Mouse (Mus musculus) forebrain, embryonic 12.5 days (tissue): ENCODE results near the gene Tmem108. TPM values are rescaled to one million over a fixed set of nuclear protein-coding genes. Genes with fewer than 3 reads are reported as not detected.
"Not testable (repeated sequence)": the region's sequence is repeated elsewhere in the genome, so short reads cannot be mapped to it uniquely, and the experiment has no call there.

Experiments
- ATAC-seq: fragments of 200-750 bp; cut with Nextera tagmentation; 2 replicates; pipeline ENCODE4 v1.8.0; 2017; ENCODE audit warnings: moderate TSS enrichment; ENCODE audit not compliant: low FRiP score
- H3K27ac ChIP-seq: fragments of 300-500 bp; sonication (generic); 2 replicates; pipeline ENCODE4 v1.5.1; 2016; ENCODE audit warnings: mild to moderate bottlenecking
- H3K27me3 ChIP-seq: fragments of 300-500 bp; sonication (generic); 2 replicates; pipeline ENCODE4 v1.6.1; 2016; ENCODE audit warnings: mild to moderate bottlenecking
- H3K36me3 ChIP-seq: fragments of 300-500 bp; sonication (generic); replicated peaks from 2 replicates; pipeline ENCODE4 v1.6.1; 2016; ENCODE audit warnings: mild to moderate bottlenecking
- H3K4me1 ChIP-seq: fragments of 300-500 bp; sonication (generic); 2 replicates; pipeline ENCODE4 v1.6.1; 2016
- H3K4me2 ChIP-seq: fragments of 300-500 bp; sonication (generic); 2 replicates; pipeline ENCODE4 v1.6.1; 2016; ENCODE audit warnings: mild to moderate bottlenecking, moderate library complexity
- H3K4me3 ChIP-seq: fragments of 300-500 bp; sonication (generic); replicated peaks from 2 replicates; pipeline ENCODE4 v1.5.1; 2016; ENCODE audit warnings: mild to moderate bottlenecking
- H3K9ac ChIP-seq: fragments of 300-500 bp; sonication (generic); 2 replicates; pipeline ENCODE4 v1.6.1; 2016; ENCODE audit warnings: mild to moderate bottlenecking
- H3K9me3 ChIP-seq: fragments of 300-500 bp; sonication (generic); 2 replicates; pipeline ENCODE4 v1.6.1; 2016
- WGBS: fragments of 180-500 bp; shearing (Covaris S2); methylation state at CpG from one replicate; pipeline ENCODE4 v1.1.7; 2016; 5-methylcytosine and 5-hydroxymethylcytosine counted together
- polyA plus RNA-seq: library from polyadenylated mRNA; unstranded; fragments of >200 nt; fragmentation: Nextera tagmentation; extraction: Ambion mirVana; gene quantifications from 2 replicates; pipeline ENCODE4 v1.2.1, GENCODE M21; 2016

Gene Tmem108
- polyA plus RNA-seq, 1 experiment from 2014 or later, result 34.5 TPM

DNA sequence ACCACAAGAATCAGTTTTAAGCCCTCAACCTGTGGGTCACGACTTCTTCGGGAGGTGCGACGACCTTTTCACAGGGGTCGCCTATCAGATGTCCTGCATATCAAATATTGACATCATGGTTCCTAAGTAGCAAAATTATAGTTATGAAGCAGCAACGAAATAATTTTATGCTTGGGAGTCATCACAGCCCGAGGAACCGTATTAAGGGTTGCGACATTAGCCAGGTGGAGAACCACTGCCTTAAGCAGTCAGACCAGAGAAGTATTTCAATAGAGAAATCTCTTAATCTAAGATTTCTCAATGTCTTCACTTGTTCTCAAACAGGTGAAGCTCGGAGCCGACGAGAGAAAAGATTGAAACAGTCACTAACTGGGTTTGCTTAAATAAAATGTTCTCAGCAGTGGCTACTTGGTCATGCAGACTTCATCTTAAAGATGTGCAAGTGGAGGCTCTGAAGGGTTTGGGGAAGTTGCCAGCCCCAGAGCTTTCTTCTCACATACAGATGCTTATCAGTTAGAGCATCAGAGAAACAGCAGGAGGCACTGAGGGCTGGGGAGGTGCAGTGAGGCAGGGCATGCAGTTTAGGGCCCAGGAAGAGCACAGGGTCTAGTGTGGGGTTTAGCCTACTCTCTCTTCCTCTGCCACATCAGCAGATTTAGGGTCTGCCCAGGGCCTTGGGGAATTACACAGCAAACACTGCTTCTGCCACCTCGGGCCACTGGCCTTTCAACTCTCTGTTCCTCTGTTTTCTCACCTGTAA, 85.7 kb downstream of the Tmem108 start:
- no peak overlapping the region for H3K4me3 ChIP-seq
- H3K9ac ChIP-seq, result no peak overlapping the region
- WGBS, result 89% methylated on average over 13 of the region's 13 CpGs
- H3K27me3 ChIP-seq, result 0 out of 2 replicates have a peak, but pooled peaks cover 3% of the 10 kb centered on the region
- no peak overlapping the region for H3K4me2 ChIP-seq
- ATAC-seq, result no peak
- H3K9me3 ChIP-seq, result peaks cover 3% of the 10 kb centered on the region; the same call in 1 of the 2 replicates
- H3K4me1 ChIP-seq, result peaks cover 13% of the 10 kb centered on the region; the same call in 1 of the 2 replicates
- H3K36me3 ChIP-seq, result no peaks in the 10 kb centered on the region
- H3K27ac ChIP-seq, result no peak overlapping the region

DNA sequence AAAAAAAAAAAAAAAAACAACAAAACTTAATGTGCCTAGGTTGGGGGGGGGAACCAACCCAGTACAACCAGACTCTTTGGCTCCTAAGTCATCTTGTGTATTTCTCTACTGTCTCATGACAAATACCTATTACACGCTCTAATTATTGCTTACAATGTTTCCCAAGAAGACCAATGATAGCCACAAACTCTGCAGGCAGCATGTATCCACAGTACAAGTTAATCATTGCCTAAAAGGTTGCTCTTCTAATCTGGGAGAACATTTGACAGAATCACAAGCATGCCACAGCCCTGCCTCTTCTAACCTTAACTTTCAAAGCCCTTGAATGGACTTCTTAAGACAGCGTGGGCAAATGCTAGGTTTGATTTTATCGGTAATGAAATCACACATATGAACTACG, 88.8 kb downstream of the Tmem108 start:
- ATAC-seq, result no peak

GRCm38 (mm10) chr9:103670592-103671113, 91.0 kb downstream of the Tmem108 start:
- H3K27me3 ChIP-seq, H3K9me3 ChIP-seq, H3K4me2 ChIP-seq, H3K9ac ChIP-seq, H3K27ac ChIP-seq, ATAC-seq, H3K4me3 ChIP-seq, H3K36me3 ChIP-seq, H3K4me1 ChIP-seq: not testable (repeated sequence)
- 95% methylated on average over 8 of the region's 8 CpGs for WGBS

More for the DNA sequence above, 88.8 kb downstream of the Tmem108 start:
- Histone ChIP-seq H3K4me2 (no peak overlapping the region), H3K27ac (no peak overlapping the region), H3K36me3 (no peaks in the 10 kb centered on the region), H3K9me3 (peaks cover 3% of the 10 kb centered on the region; the same call in 1 of the 2 replicates), H3K4me1 (no peaks in the 10 kb centered on the region), H3K27me3 (0 out of 2 replicates have a peak, but pooled peaks cover 2% of the 10 kb centered on the region), H3K4me3 (no peak overlapping the region), H3K9ac (no peak overlapping the region)
- 93% methylated on average over 4 of the region's 4 CpGs for WGBS

- ATAC-seq, result no peak
- Histone ChIP-seq H3K27me3 (no peaks in the 10 kb centered on the region), H3K36me3 (no peaks in the 10 kb centered on the region), H3K9me3 (peaks cover 3% of the 10 kb centered on the region; the same call in 1 of the 2 replicates), H3K9ac (no peak overlapping the region), H3K4me2 (no peak overlapping the region), H3K27ac (no peak overlapping the region), H3K4me1 (peaks cover 6% of the 10 kb centered on the region; the same call in 1 of the 2 replicates), H3K4me3 (no peak overlapping the region)
- 86% methylated on average over 6 of the region's 6 CpGs for WGBS
Observed at GRCm38 (mm10) chr9:103668830-103669229, 92.8 kb downstream of the Tmem108 start.

GRCm38 (mm10) chr9:103665817-103666216, 95.8 kb downstream of the Tmem108 start:
- H3K4me2 ChIP-seq, result no peak overlapping the region
- H3K9ac ChIP-seq, result no peak overlapping the region
- no peaks in the 10 kb centered on the region for H3K9me3 ChIP-seq
- no peaks in the 10 kb centered on the region for H3K36me3 ChIP-seq
- ATAC-seq, result no peak
- no peak overlapping the region for H3K27ac ChIP-seq
- peaks cover 6% of the 10 kb centered on the region; the same call in 1 of the 2 replicates for H3K4me1 ChIP-seq
- H3K4me3 ChIP-seq, result no peak overlapping the region
- H3K27me3 ChIP-seq, result no peaks in the 10 kb centered on the region
- 89% methylated on average over 6 of the region's 6 CpGs for WGBS

- peak overlapping the region; percentile 15 for H3K27ac ChIP-seq
- H3K9me3 ChIP-seq, result no peaks in the 10 kb centered on the region
- WGBS, result 74% methylated on average over 11 of the region's 11 CpGs
- H3K9ac ChIP-seq, result no peak overlapping the region
- H3K27me3 ChIP-seq, result no peaks in the 10 kb centered on the region
- H3K36me3 ChIP-seq, result no peaks in the 10 kb centered on the region
- H3K4me3 ChIP-seq, result no peak overlapping the region
- H3K4me1 ChIP-seq, result peaks cover 6% of the 10 kb centered on the region; the same call in 1 of the 2 replicates
- no peak for ATAC-seq
- H3K4me2 ChIP-seq, result no peak overlapping the region
Observed at GRCm38 (mm10) chr9:103664151-103664550, 97.5 kb downstream of the Tmem108 start.

- Histone ChIP-seq H3K9me3 (no peaks in the 10 kb centered on the region), H3K27ac (no peak overlapping the region), H3K27me3 (no peaks in the 10 kb centered on the region), H3K4me3 (no peak overlapping the region), H3K9ac (no peak overlapping the region), H3K36me3 (no peaks in the 10 kb centered on the region), H3K4me1 (peaks cover 20% of the 10 kb centered on the region), H3K4me2 (no peak overlapping the region)
- WGBS, result 68% methylated on average over 1 of the region's 1 CpGs
- ATAC-seq, result no peak
Observed at GRCm38 (mm10) chr9:103661873-103662272, 99.8 kb downstream of the Tmem108 start.

DNA sequence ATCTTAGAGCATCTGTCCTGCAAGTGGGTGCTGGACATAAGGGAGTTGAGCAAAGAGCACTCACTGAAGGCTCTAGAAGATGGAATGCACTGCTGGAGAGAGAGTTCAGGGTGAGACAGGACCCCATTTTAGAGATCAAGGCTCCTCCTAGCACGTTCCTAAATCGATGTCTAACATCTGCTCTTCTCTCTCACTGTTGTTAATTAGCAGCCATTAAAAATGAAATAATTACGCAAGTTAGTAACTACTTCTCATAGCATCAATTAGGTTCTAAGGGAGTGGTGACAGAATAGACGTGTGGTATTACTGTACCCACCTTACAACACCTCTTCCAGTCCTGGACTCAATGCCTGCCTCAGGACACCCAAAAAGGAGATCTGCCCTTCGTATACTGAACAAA, 103.7 kb downstream of the Tmem108 start:
- no peak for ATAC-seq

DNA sequence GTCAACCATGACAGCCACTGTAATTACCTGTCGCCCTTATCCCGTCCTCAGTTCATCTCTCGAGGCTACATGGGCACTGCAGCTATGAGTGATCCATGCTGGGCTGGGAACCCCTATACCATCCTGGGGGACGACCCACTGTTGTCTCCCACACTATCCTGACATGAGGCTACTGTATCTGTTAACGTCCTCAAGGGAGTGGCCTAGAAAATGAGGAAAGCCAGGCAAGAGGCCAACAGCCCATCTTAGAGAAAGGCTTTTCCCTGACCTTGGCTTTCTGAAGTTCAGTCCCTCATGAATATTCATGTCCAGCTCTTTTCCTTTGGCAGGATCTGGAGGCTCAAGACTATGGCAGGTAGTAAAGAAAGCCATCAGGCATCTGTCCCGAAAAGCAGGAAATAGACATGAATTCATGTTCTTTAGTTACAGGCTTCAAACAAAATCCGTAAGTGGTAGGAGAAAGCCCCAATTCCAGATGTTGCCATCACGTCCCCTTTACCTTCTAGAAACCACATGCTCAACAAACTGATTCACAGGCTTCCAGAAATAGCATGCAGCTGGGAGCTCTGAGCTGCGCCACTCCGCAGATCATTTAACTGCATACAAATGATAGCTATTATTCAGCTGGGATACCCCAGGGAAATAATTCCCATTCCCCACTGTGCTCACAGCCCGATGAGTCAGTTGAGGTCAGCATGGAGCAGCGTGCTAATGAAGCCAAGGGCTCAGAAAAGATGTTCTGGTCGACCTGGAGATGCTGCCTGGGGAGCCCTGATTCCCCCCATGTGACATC, 104.3 kb downstream of the Tmem108 start:
- peaks cover 55% of the 10 kb centered on the region for H3K4me1 ChIP-seq
- H3K4me2 ChIP-seq, result peak overlapping the region; percentile 13; the same call in 1 of the 2 replicates
- peak overlapping the region; percentile 64 for H3K27ac ChIP-seq
- no peak overlapping the region for H3K4me3 ChIP-seq
- no peaks in the 10 kb centered on the region for H3K36me3 ChIP-seq
- H3K9me3 ChIP-seq, result no peaks in the 10 kb centered on the region
- no peak overlapping the region for H3K9ac ChIP-seq
- WGBS, result 36% methylated on average over 13 of the region's 13 CpGs
- ATAC-seq, result peak; percentile 39; the same call in 1 of the 2 replicates
- H3K27me3 ChIP-seq, result no peaks in the 10 kb centered on the region

More for the DNA sequence above, 103.7 kb downstream of the Tmem108 start:
- Histone ChIP-seq H3K4me1 (peaks cover 49% of the 10 kb centered on the region), H3K4me3 (no peak overlapping the region), H3K9me3 (no peaks in the 10 kb centered on the region), H3K27ac (peak overlapping the region; percentile 64), H3K36me3 (no peaks in the 10 kb centered on the region), H3K4me2 (peak overlapping the region; percentile 13; the same call in 1 of the 2 replicates), H3K9ac (no peak overlapping the region), H3K27me3 (no peaks in the 10 kb centered on the region)
- 65% methylated on average over 5 of the region's 5 CpGs for WGBS

- Histone ChIP-seq H3K4me2 (peak overlapping the region; percentile 31), H3K4me1 (peaks cover 65% of the 10 kb centered on the region), H3K36me3 (no peaks in the 10 kb centered on the region), H3K9ac (no peak overlapping the region), H3K9me3 (no peaks in the 10 kb centered on the region), H3K27me3 (no peaks in the 10 kb centered on the region), H3K27ac (peak overlapping the region; percentile 89), H3K4me3 (no peak overlapping the region)
- WGBS, result 7% methylated on average over 10 of the region's 10 CpGs
- ATAC-seq, result peak; percentile 80
Observed at GRCm38 (mm10) chr9:103653995-103654587, 107.5 kb downstream of the Tmem108 start.

- H3K27me3 ChIP-seq, result no peaks in the 10 kb centered on the region
- no peak overlapping the region for H3K4me3 ChIP-seq
- H3K9ac ChIP-seq, result no peak overlapping the region
- no peak for ATAC-seq
- H3K9me3 ChIP-seq, result no peaks in the 10 kb centered on the region
- H3K4me1 ChIP-seq, result peaks cover 55% of the 10 kb centered on the region
- H3K27ac ChIP-seq, result peak overlapping the region; percentile 89
- no peak overlapping the region for H3K4me2 ChIP-seq
- H3K36me3 ChIP-seq, result no peaks in the 10 kb centered on the region
- WGBS, result 67% methylated on average over 8 of the region's 8 CpGs
Observed at GRCm38 (mm10) chr9:103652127-103652882, 109.3 kb downstream of the Tmem108 start.
